Mouse (Mus musculus) urinary bladder, postnatal 14 days (tissue): ENCODE measurements around the gene Iqcf1.
"Not testable (repeated sequence)": the region's sequence is repeated elsewhere in the genome, so short reads cannot be mapped to it uniquely, and the experiment has no call there.

Source experiments
- DNase-seq: peaks from one replicate; pipeline ENCODE4 v3.0.0; 2021; ENCODE audit warnings: low spot score

Gene Iqcf1

GRCm38 (mm10) chr9:106483606-106484005 lies 16.2 kb upstream of the Iqcf1 start:
- no peak for DNase-seq

- DNase-seq: no peak
These were observed 14.7 kb upstream of the Iqcf1 start for GRCm38 (mm10) chr9:106485076-106485475.

GRCm38 (mm10) chr9:106487602-106488001 lies 12.2 kb upstream of the Iqcf1 start:
- not testable (repeated sequence) for DNase-seq

GRCm38 (mm10) chr9:106501846-106502245 lies 2.1 kb downstream of the Iqcf1 start:
- no peak for DNase-seq

- no peak for DNase-seq
These were observed 4.5 kb downstream of the Iqcf1 start for GRCm38 (mm10) chr9:106504246-106504645.

GRCm38 (mm10) chr9:106509356-106509755 lies 9.6 kb downstream of the Iqcf1 start:
- no peak for DNase-seq

- no peak for DNase-seq
These were observed 13.1 kb downstream of the Iqcf1 start for GRCm38 (mm10) chr9:106512729-106513450.

GRCm38 (mm10) chr9:106513566-106513965 lies 13.8 kb downstream of the Iqcf1 start:
- no peak for DNase-seq

- DNase-seq: no peak
These were observed 14.5 kb downstream of the Iqcf1 start, which contains the start of gene Iqcf5 for GRCm38 (mm10) chr9:106514273-106514672. Gene Iqcf5, plus strand, starts transcription at chr9:106514573.

GRCm38 (mm10) chr9:106519433-106519832 lies 19.7 kb downstream of the Iqcf1 start:
- no peak for DNase-seq

GRCm38 (mm10) chr9:106519909-106520308 lies 20.1 kb downstream of the Iqcf1 start:
- no peak for DNase-seq

GRCm38 (mm10) chr9:106531833-106532232 lies 32.1 kb downstream of the Iqcf1 start:
- DNase-seq: no peak

GRCm38 (mm10) chr9:106534296-106534695 lies 34.5 kb downstream of the Iqcf1 start:
- no peak for DNase-seq

- no peak for DNase-seq
These were observed 35.2 kb downstream of the Iqcf1 start for GRCm38 (mm10) chr9:106534975-106535374.
